Mouse (Mus musculus) heart, postnatal 0 days (tissue): ENCODE measurements around the gene Bbs9. TPM values are rescaled to one million over a fixed set of nuclear protein-coding genes. Genes with fewer than 3 reads are reported as not detected.
"Not testable (repeated sequence)": the region's sequence is repeated elsewhere in the genome, so short reads cannot be mapped to it uniquely, and the experiment has no call there.

Experiments
- ATAC-seq: fragments of 200-750 bp; cut with Nextera tagmentation; 2 replicates; pipeline ENCODE4 v1.8.0; 2017; ENCODE audit warnings: low read depth, moderate number of reproducible peaks, moderate library complexity; ENCODE audit not compliant: insufficient read depth
- DNase-seq: peaks from one replicate; pipeline ENCODE4 v3.0.0-alpha.2; 2016; ENCODE audit warnings: low spot score
- H3K27ac ChIP-seq: fragments of 300-500 bp; sonication (generic); 2 replicates; pipeline ENCODE4 v1.5.1; 2014; ENCODE audit warnings: low read depth, mild to moderate bottlenecking
- H3K27me3 ChIP-seq: fragments of 300-500 bp; sonication (generic); 2 replicates; pipeline ENCODE4 v1.6.1; 2014; ENCODE audit warnings: low read length, mixed read lengths; ENCODE audit not compliant: control insufficient read depth, insufficient read depth
- H3K36me3 ChIP-seq: fragments of 300-500 bp; sonication (generic); replicated peaks from 2 replicates; pipeline ENCODE4 v1.6.1; 2014; ENCODE audit warnings: low read length, mixed read lengths; ENCODE audit not compliant: control insufficient read depth, insufficient read depth
- H3K4me1 ChIP-seq: fragments of 300-500 bp; sonication (generic); 2 replicates; pipeline ENCODE4 v1.6.1; 2014; ENCODE audit warnings: antibody characterized with exemption; ENCODE audit not compliant: control insufficient read depth, insufficient read depth
- H3K4me2 ChIP-seq: fragments of 300-500 bp; sonication (generic); 2 replicates; pipeline ENCODE4 v1.6.1; 2014; ENCODE audit warnings: low read depth, mild to moderate bottlenecking, low read length, moderate library complexity
- H3K4me3 ChIP-seq: fragments of 300-500 bp; sonication (generic); 2 replicates; pipeline ENCODE4 v1.5.1; 2014; ENCODE audit warnings: low read depth, low read length
- H3K9ac ChIP-seq: fragments of 300-500 bp; sonication (generic); replicated peaks from 2 replicates; pipeline ENCODE4 v1.6.1; 2014; ENCODE audit warnings: low read depth, low read length, mixed read lengths
- H3K9me3 ChIP-seq: fragments of 300-500 bp; sonication (generic); replicated peaks from 2 replicates; pipeline ENCODE4 v1.6.1; 2016; ENCODE audit warnings: low read length; ENCODE audit not compliant: control insufficient read depth
- CTCF ChIP-seq: IDR thresholded peaks from 2 replicates; pipeline ENCODE4 v1.5.1; 2016; ENCODE audit warnings: antibody characterized with exemption, control low read depth, low read depth
- EP300 ChIP-seq: IDR thresholded peaks from 2 replicates; pipeline ENCODE4 v1.6.1; 2016; ENCODE audit warnings: antibody characterized with exemption, low read depth
- WGBS: fragments of 180-500 bp; shearing (Covaris S2); extraction: QIAGEN DNeasy Blood & Tissue Kit; methylation state at CpG from one replicate; pipeline ENCODE4 v1.1.7; 2014; 5-methylcytosine and 5-hydroxymethylcytosine counted together
- polyA plus RNA-seq: library from polyadenylated mRNA; unstranded; fragments of >200 nt; fragmentation: Nextera tagmentation; extraction: Ambion mirVana; gene quantifications from 2 replicates; pipeline ENCODE4 v1.2.1, GENCODE M21; 2015
- total RNA-seq: library from RNA; depleted of rRNA; stranded (reverse); fragments of >200 nt; gene quantifications from 2 replicates; pipeline ENCODE4 v1.2.3, GENCODE M21; 2014; ENCODE audit warnings: low replicate concordance

The Bbs9 gene
- total and polyA plus RNA-seq, 2 experiments from 2014 or later = 5.2 to 18.9 TPM

GRCm38 (mm10) chr9:22448420-22448819, 27.1 kb upstream of the Bbs9 start:
- Histone ChIP-seq H3K9me3 (no peaks in the 10 kb centered on the region), H3K4me1 (no peaks in the 10 kb centered on the region), H3K27ac (no peak overlapping the region), H3K27me3 (no peaks in the 10 kb centered on the region), H3K4me3 (no peak overlapping the region), H3K36me3 (peaks cover 61% of the 10 kb centered on the region), H3K9ac (no peak overlapping the region), H3K4me2 (no peak overlapping the region)
- DNase-seq = no peak
- WGBS = 87% methylated on average over 13 of the region's 13 CpGs
- no peak for TF ChIP-seq CTCF
- no peak for TF ChIP-seq EP300
- no peak for ATAC-seq

- H3K4me3 ChIP-seq = no peak overlapping the region
- no peak for TF ChIP-seq EP300
- no peak for TF ChIP-seq CTCF
- H3K9ac ChIP-seq = no peak overlapping the region
- DNase-seq = no peak
- ATAC-seq = no peak
- H3K27ac ChIP-seq = no peak overlapping the region
- H3K4me1 ChIP-seq = no peaks in the 10 kb centered on the region
- no peaks in the 10 kb centered on the region for H3K9me3 ChIP-seq
- no peak overlapping the region for H3K4me2 ChIP-seq
- H3K27me3 ChIP-seq = no peaks in the 10 kb centered on the region
- 88% methylated on average over 6 of the region's 6 CpGs for WGBS
- H3K36me3 ChIP-seq = peaks cover 68% of the 10 kb centered on the region
These were observed 26.3 kb upstream of the Bbs9 start for GRCm38 (mm10) chr9:22449209-22449608.

GRCm38 (mm10) chr9:22452697-22453096, 22.8 kb upstream of the Bbs9 start:
- no peak for TF ChIP-seq CTCF
- Histone ChIP-seq H3K9me3 (no peaks in the 10 kb centered on the region), H3K9ac (no peak overlapping the region), H3K27me3 (no peaks in the 10 kb centered on the region), H3K4me3 (no peak overlapping the region), H3K4me1 (no peaks in the 10 kb centered on the region), H3K36me3 (peaks cover 94% of the 10 kb centered on the region), H3K4me2 (no peak overlapping the region), H3K27ac (no peak overlapping the region)
- ATAC-seq (no peak), DNase-seq (no peak)
- WGBS = 68% methylated on average over 10 of the region's 10 CpGs

GRCm38 (mm10) chr9:22453501-22453924, 22.0 kb upstream of the Bbs9 start:
- Histone ChIP-seq H3K9ac (no peak overlapping the region), H3K27ac (no peak overlapping the region), H3K36me3 (peaks cover 89% of the 10 kb centered on the region), H3K4me2 (no peak overlapping the region), H3K9me3 (no peaks in the 10 kb centered on the region), H3K4me3 (no peak overlapping the region), H3K4me1 (no peaks in the 10 kb centered on the region), H3K27me3 (no peaks in the 10 kb centered on the region)
- DNase-seq (no peak), ATAC-seq (no peak)
- 92% methylated on average over 10 of the region's 10 CpGs for WGBS
- TF ChIP-seq CTCF (no peak), EP300 (no peak)

GRCm38 (mm10) chr9:22453990-22454389, 21.5 kb upstream of the Bbs9 start, which contains the start of gene Gm17545:
Gm17545 (plus strand) TSS chr9:22454290.
- H3K4me1 ChIP-seq, H3K9me3 ChIP-seq, H3K9ac ChIP-seq, H3K4me3 ChIP-seq, H3K27me3 ChIP-seq, H3K4me2 ChIP-seq, DNase-seq, H3K27ac ChIP-seq, ATAC-seq: not testable (repeated sequence)
- WGBS = 89% methylated on average over 8 of the region's 8 CpGs
- peaks cover 87% of the 10 kb centered on the region for H3K36me3 ChIP-seq

GRCm38 (mm10) chr9:22455041-22455440, 20.5 kb upstream of the Bbs9 start:
- no peak overlapping the region for H3K4me2 ChIP-seq
- H3K4me3 ChIP-seq = no peak overlapping the region
- H3K36me3 ChIP-seq = peaks cover 80% of the 10 kb centered on the region
- H3K9ac ChIP-seq = no peak overlapping the region
- no peak overlapping the region for H3K27ac ChIP-seq
- ATAC-seq (no peak), DNase-seq (no peak)
- no peaks in the 10 kb centered on the region for H3K4me1 ChIP-seq
- H3K9me3 ChIP-seq = no peaks in the 10 kb centered on the region
- TF ChIP-seq CTCF (no peak), EP300 (no peak)
- no peaks in the 10 kb centered on the region for H3K27me3 ChIP-seq
